Mouse (Mus musculus) CH12.LX (cell line): ENCODE results near the gene Csf1. TPM values are rescaled to one million over a fixed set of nuclear protein-coding genes. Genes with fewer than 3 reads are reported as not detected.

Source experiments
- DNase-seq: peaks from one replicate; pipeline ENCODE4 v3.0.0-alpha.2; 2013; ENCODE audit errors: extremely low read depth
- H3K27ac ChIP-seq: 2 replicates; pipeline ENCODE4 v1.5.1; 2012; ENCODE audit warnings: low read depth, mild to moderate bottlenecking, control low read depth, moderate library complexity; ENCODE audit not compliant: insufficient read depth
- H3K27me3 ChIP-seq: replicated peaks from 2 replicates; pipeline ENCODE3; 2012; ENCODE audit warnings: inconsistent platforms
- H3K36me3 ChIP-seq, 2 experiments: replicated peaks in 1 of 2; 2 replicates each; pipeline versions ENCODE3 to v1.6.1; 2012; ENCODE audit warnings: inconsistent platforms in 1 of 2, low read length in 1 of 2, mild to moderate bottlenecking in 1 of 2, mixed read lengths in 1 of 2, moderate library complexity in 1 of 2; ENCODE audit not compliant: control insufficient read depth in 1 of 2, insufficient read depth in 1 of 2
- H3K4me1 ChIP-seq, 2 experiments: 2 replicates each; pipeline ENCODE4 v1.6.1; 2012; ENCODE audit warnings: inconsistent platforms in 1 of 2, moderate library complexity in 1 of 2; ENCODE audit not compliant: insufficient read depth in 2 of 2, control insufficient read depth in 1 of 2
- H3K4me2 ChIP-seq: 2 replicates; pipeline ENCODE4 v1.6.1; 2012; ENCODE audit warnings: low read depth, mild to moderate bottlenecking, control low read depth; ENCODE audit not compliant: poor library complexity, insufficient read depth, severe bottlenecking
- H3K4me3 ChIP-seq, 3 experiments: fragments of 150-350 bp in 1 of 3; sonication (generic) in 1 of 3; replicated peaks in 1 of 3; 2 replicates each; pipeline versions ENCODE3 to v1.5.1; 2011 to 2012; ENCODE audit warnings: low read depth in 2 of 3, low read length in 2 of 3, mild to moderate bottlenecking in 2 of 3, moderate library complexity in 2 of 3, control low read depth in 1 of 3, improper control_type of control experiment in 1 of 3, inconsistent platforms in 1 of 3, mixed read lengths in 1 of 3; ENCODE audit not compliant: poor library complexity in 1 of 3
- H3K79me2 ChIP-seq: replicated peaks from 2 replicates; pipeline ENCODE4 v1.6.1; 2012; ENCODE audit warnings: mild to moderate bottlenecking, moderate library complexity; ENCODE audit not compliant: control insufficient read depth, poor library complexity, insufficient read depth, severe bottlenecking; ENCODE audit errors: extremely low read depth
- H3K9ac ChIP-seq: 2 replicates; pipeline ENCODE4 v1.6.1; 2012; ENCODE audit warnings: low read depth, mild to moderate bottlenecking, control low read depth, moderate library complexity; ENCODE audit not compliant: insufficient read depth
- H3K9me3 ChIP-seq: replicated peaks from 2 replicates; pipeline ENCODE3; 2012; ENCODE audit warnings: low read length, inconsistent platforms, mixed read lengths
- CHD1 ChIP-seq: IDR thresholded peaks from 2 replicates; pipeline ENCODE4 v1.6.1; 2012; ENCODE audit warnings: low read depth, low read length, improper control_type of control experiment, inconsistent platforms
- CHD2 ChIP-seq: IDR thresholded peaks from 2 replicates; pipeline ENCODE4 v1.6.1; 2011; ENCODE audit warnings: low read length, improper control_type of control experiment
- E2F4 ChIP-seq: IDR thresholded peaks from 2 replicates; pipeline ENCODE4 v1.6.1; 2011; ENCODE audit warnings: low read depth, low read length, improper control_type of control experiment; ENCODE audit not compliant: insufficient replicate concordance
- ELF1 ChIP-seq: IDR thresholded peaks from 2 replicates; pipeline ENCODE4 v1.6.1; 2014; ENCODE audit warnings: low read depth, mild to moderate bottlenecking, inconsistent platforms, low read length, improper control_type of control experiment
- EP300 ChIP-seq: IDR thresholded peaks from 2 replicates; pipeline ENCODE4 v1.6.1; 2011; ENCODE audit warnings: low read length, improper control_type of control experiment
- ETS1 ChIP-seq: conservative IDR thresholded peaks from 2 replicates; pipeline ENCODE4 v1.6.1; 2012; ENCODE audit warnings: low read depth, mild to moderate bottlenecking, inconsistent platforms, low read length, improper control_type of control experiment, moderate library complexity
- JUN ChIP-seq: IDR thresholded peaks from 2 replicates; pipeline ENCODE4 v1.6.1; 2011; ENCODE audit warnings: low read depth, mild to moderate bottlenecking, low read length, improper control_type of control experiment, moderate library complexity; ENCODE audit not compliant: insufficient read depth
- JUND ChIP-seq: conservative IDR thresholded peaks from 2 replicates; pipeline ENCODE4 v1.6.1; 2011; ENCODE audit warnings: low read depth, low read length, improper control_type of control experiment
- KAT2A ChIP-seq: IDR thresholded peaks from 2 replicates; pipeline ENCODE4 v1.6.1; 2012; ENCODE audit warnings: low read length, improper control_type of control experiment, inconsistent platforms; ENCODE audit not compliant: insufficient replicate concordance
- MAX ChIP-seq: IDR thresholded peaks from 2 replicates; pipeline ENCODE4 v1.6.1; 2011; ENCODE audit warnings: low read length, improper control_type of control experiment
- MAZ ChIP-seq: IDR thresholded peaks from 2 replicates; pipeline ENCODE4 v1.6.1; 2012; ENCODE audit warnings: low read depth, mild to moderate bottlenecking, inconsistent platforms, low read length, improper control_type of control experiment, moderate library complexity
- MEF2A ChIP-seq: IDR thresholded peaks from 2 replicates; pipeline ENCODE4 v1.6.1; 2014; ENCODE audit warnings: low read depth, mild to moderate bottlenecking, inconsistent platforms, low read length, improper control_type of control experiment, borderline replicate concordance
- MYC ChIP-seq: IDR thresholded peaks from 2 replicates; pipeline ENCODE4 v1.6.1; 2011; ENCODE audit warnings: low read depth, mild to moderate bottlenecking, improper control_type of control experiment, low read length
- NELFE ChIP-seq: IDR thresholded peaks from 2 replicates; pipeline ENCODE4 v1.6.1; 2011; ENCODE audit warnings: low read depth, low read length, improper control_type of control experiment
- POLR2A ChIP-seq: IDR thresholded peaks from 2 replicates; pipeline ENCODE4 v1.6.1; 2011; ENCODE audit warnings: low read depth, mild to moderate bottlenecking, improper control_type of control experiment, low read length
- POLR2AphosphoS2 ChIP-seq: IDR thresholded peaks from 2 replicates; pipeline ENCODE4 v1.6.1; 2011; ENCODE audit warnings: low read depth, low read length, improper control_type of control experiment
- RAD21 ChIP-seq: IDR thresholded peaks from 2 replicates; pipeline ENCODE4 v1.6.1; 2011; ENCODE audit warnings: low read depth, mild to moderate bottlenecking, low read length, improper control_type of control experiment, moderate library complexity
- RCOR1 ChIP-seq: conservative IDR thresholded peaks from 2 replicates; pipeline ENCODE4 v1.6.1; 2012; ENCODE audit warnings: low read depth, mild to moderate bottlenecking, inconsistent platforms, low read length, improper control_type of control experiment
- SMC3 ChIP-seq: IDR thresholded peaks from 2 replicates; pipeline ENCODE4 v1.6.1; 2011; ENCODE audit warnings: low read depth, low read length, improper control_type of control experiment
- TBP ChIP-seq: conservative IDR thresholded peaks from 2 replicates; pipeline ENCODE4 v1.6.1; 2011; ENCODE audit warnings: low read depth, low read length, improper control_type of control experiment
- TCF12 ChIP-seq: IDR thresholded peaks from 2 replicates; pipeline ENCODE4 v1.6.1; 2014; ENCODE audit warnings: low read depth, mild to moderate bottlenecking, inconsistent platforms, low read length, improper control_type of control experiment
- ZKSCAN1 ChIP-seq: IDR thresholded peaks from 2 replicates; pipeline ENCODE4 v1.6.1; 2012; ENCODE audit warnings: low read depth, inconsistent platforms, low read length, improper control_type of control experiment, borderline replicate concordance
- dilution Hi-C: fragments of 300-500 bp; cut with MboI; formaldehyde crosslinking; loops from 2 replicates; pipeline ENCODE4 v1.14.3; 2020; ENCODE audit warnings: low sequenced_read_pairs; ENCODE audit not compliant: extremely low pct_unique_long_range_greater_than_20kb, extremely low pct_ligation_motif_present
- in situ Hi-C: fragments of 300-500 bp; cut with MboI; formaldehyde crosslinking; loops from 3 replicates; pipeline ENCODE4 v1.14.3; 2019; ENCODE audit warnings: low sequenced_read_pairs, low pct_ligation_motif_present, low pct_unique_long_range_greater_than_20kb, mixed read lengths
- polyA plus RNA-seq: library from polyadenylated mRNA; unstranded; fragments of >175 nt; gene quantifications from 2 replicates; pipeline ENCODE4 v1.2.1, GENCODE M21; 2012; ENCODE audit warnings: low read depth; ENCODE audit not compliant: insufficient read length
- total RNA-seq, 2 experiments: library from RNA; depleted of rRNA; stranded (reverse); fragments of 300-350 nt in 1 of 2; fragments of >200 nt in 1 of 2; gene quantifications; 2 replicates each; pipeline ENCODE4 v1.2.3; 2012 to 2014

Csf1 gene
- total and polyA plus RNA-seq, 3 experiments: 2.5 to 17.4 (median 2.9) TPM

DNA sequence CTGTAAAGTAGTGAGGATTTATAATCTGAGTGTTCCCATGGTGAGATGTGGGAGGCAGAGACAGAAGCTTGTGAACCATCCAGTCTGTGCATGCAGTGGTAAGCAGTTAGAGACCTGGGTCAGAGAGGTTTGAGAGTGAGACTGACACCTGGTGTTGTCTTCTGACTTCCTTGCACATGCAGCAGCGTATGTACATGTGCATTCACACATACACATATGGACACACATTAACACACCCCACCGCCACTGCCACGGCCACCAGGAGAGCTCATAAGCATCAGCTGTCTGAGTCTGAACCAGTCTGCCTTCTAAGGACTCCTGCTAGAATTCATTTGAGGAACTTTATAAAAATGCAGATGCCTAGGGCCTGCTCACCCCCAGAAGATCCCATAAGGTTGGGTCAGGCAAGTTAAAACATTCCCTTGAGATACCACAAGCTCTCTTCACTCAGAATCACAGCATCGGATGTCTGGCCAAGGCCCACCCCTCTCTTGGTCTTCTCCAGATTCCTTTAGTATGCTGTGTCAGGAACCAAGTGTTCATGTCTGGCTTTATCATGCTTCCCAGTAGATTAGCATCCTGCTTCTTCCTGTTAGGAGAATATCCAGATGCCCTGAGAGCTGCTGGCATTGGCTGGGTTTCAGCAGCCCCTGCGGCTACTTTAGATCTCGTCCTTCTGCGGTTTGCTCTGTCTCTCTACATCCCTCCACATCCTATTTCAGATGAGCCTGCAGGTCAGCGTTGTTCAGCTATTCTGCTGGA lies 42.1 kb upstream of the Csf1 start:
- no peaks in the 10 kb centered on the region for H3K27me3 ChIP-seq
- in situ Hi-C loops: no loop called here
- DNase-seq: no peak
- peaks cover 0 to under 1% of the 10 kb centered on the region in 2 experiments; a peak in 1 of 4 replicates for H3K4me1 ChIP-seq
- dilution Hi-C loops: no loop called here
- no peak overlapping the region for H3K4me2 ChIP-seq
- H3K79me2 ChIP-seq: no peaks in the 10 kb centered on the region
- H3K9ac ChIP-seq: no peak overlapping the region
- H3K9me3 ChIP-seq: no peaks in the 10 kb centered on the region
- TF ChIP-seq CHD1 (no peak), EP300 (no peak), CHD2 (no peak), NELFE (no peak), JUND (no peak), POLR2A (no peak), RAD21 (no peak), TCF12 (no peak), SMC3 (no peak), ELF1 (no peak), MAX (no peak), KAT2A (no peak), JUN (no peak), TBP (no peak), ETS1 (no peak), ZKSCAN1 (no peak), E2F4 (no peak), POLR2AphosphoS2 (no peak), RCOR1 (no peak), MEF2A (no peak)
- no peak overlapping the region for H3K4me3 ChIP-seq
- H3K27ac ChIP-seq: no peak overlapping the region
- no peaks in the 10 kb centered on the region for H3K36me3 ChIP-seq

DNA sequence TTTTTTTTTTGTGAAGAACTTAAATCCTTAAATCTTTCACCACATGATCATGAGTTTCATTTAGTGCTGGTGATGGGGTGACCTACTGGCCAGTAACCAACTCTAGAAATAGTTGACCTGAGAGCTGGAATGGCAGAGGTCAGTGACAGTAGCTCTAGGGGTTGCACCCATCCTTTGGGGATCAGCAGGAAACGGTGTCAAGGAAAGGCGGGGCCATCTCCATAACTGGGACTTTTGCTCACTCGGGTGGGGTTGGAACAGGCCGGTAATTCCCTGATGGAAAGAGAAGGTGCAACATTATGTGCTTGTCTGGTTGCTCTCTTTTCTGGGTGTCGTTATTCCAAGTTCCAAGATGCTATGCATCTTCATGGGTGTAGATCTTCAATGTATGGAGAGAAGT lies 38.7 kb upstream of the Csf1 start:
- H3K36me3 ChIP-seq: no peaks in the 10 kb centered on the region
- no peak overlapping the region for H3K27ac ChIP-seq
- in situ Hi-C loops (no loop called here), dilution Hi-C loops (no loop called here)
- DNase-seq: no peak
- no peaks in the 10 kb centered on the region for H3K9me3 ChIP-seq
- TF ChIP-seq EP300: no peak
- TF ChIP-seq MYC: no peak
- TF ChIP-seq MAZ: no peak
- peaks cover 2 to 4% of the 10 kb centered on the region in 2 experiments; a peak in 3 of 4 replicates for H3K4me1 ChIP-seq
- H3K9ac ChIP-seq: no peak overlapping the region
- no peak overlapping the region for H3K4me3 ChIP-seq
- H3K79me2 ChIP-seq: no peaks in the 10 kb centered on the region
- no peak overlapping the region for H3K4me2 ChIP-seq
- H3K27me3 ChIP-seq: no peaks in the 10 kb centered on the region
